Mouse (Mus musculus) layer of hippocampus, adult 9-10 months (tissue): Measurements from ENCODE around the gene Pcgf1.

Source experiments
- DNase-seq: peaks from one replicate; pipeline ENCODE4 v3.0.0; 2022; ENCODE audit warnings: low spot score

Pcgf1 gene

DNA sequence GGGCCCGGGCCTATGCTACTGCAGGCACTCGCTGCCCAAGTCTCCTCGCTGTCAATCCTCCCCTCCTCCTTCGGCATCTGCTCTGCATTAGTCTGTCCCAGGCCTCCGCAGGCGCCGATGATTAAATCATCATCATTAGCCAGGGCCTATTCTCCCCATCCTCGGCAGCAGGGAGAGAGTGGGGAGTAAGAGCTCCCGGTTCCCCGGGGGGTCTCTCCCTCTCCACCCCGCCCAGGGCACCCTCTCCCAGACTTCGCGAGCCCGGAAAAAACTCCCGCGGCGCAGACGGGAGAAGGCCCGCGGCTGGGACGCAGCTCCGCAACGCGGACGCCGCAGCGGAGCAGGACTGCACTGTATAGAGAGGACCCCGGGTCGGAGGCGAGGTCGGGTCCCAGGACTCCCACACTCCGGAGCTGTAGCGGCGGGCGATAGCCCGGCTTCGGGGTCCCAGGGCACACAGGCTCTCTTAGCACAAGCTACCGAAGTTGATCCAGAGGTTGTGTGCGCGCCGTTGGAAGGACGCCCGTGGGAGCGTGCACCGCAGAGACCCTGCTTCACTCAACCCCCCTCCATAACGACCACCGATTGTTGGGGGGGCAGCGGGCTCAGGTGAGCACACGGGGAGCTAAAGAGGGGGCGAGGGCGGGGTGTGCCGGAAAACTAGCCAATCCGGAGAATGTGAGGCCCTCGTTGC is at the start of gene Pcgf1:
TSS of gene Pcgf1 (plus strand) at position 240 of the 694 bp plus-strand sequence.
- peak; percentile 35 for DNase-seq

DNA sequence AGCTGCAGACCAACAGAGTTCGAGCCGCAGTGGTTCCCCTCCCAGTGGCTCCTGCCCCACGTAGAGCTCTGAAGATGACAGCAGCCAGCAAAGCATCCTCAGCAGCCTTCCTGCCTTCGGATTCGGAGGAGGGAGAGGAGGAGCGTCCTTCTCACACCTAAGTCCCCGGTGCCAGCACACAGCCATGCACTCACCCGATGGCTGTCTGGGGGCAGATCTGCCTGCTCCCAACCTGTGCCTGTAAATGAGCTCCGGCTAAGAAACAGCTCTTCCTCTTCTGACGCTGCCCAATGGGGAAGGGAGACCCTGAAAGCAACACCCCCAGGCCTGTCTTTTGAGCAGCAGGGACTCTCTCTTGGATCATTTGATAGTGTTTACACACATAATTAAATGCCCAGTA is 47.9 kb upstream of the Pcgf1 start:
- DNase-seq, result no peak

DNA sequence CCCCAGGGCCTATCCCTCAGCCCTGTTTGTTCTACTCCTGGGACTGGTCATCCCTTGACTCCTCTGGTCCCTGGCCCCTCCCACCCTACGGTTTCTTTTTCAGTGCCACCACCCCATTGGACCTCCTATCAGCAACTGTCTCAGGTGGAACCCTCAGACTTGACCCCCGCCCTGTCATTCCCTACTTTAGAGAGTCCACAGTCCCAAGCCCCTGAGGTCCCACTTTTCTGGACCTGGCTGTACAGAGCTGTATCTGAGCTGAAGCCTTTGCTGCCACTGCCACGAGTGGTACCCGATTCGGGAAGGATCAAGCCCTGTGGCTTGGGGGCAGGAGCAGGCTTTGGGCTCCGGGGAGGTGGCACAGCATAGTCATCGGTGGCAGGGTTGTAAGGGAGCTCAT is 46.6 kb upstream of the Pcgf1 start:
- DNase-seq, result no peak

DNA sequence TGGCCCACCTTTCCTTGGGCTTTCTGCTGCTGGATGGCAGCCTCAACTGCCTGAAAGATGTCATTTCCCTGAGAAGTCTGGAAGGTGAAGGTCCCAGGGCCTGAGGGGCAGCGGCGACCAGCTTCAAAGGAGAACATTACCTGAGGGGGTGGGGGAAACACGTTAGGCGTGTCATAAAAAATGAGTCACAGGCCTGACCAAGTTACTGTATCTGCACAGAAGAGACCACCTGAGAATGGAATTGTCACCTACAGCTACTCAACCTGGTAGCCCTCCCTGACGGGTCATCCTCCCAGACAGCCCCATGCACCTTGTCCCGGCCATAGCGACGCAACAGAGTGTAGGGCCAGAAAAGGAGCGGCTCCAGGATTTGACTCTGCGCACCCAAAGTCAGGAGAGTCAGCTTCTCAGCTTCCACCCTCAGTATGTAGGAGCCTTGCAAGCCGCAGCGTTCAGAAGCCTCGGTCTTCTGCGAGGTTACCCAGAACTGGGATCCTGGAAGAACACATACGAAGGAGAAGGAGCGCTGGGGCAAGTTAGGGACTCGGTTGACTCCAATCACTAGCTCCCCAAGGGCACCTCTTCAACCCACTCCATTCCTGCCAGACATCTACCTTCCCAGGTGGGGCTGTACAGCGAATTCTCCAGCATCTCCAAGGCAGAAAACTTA is 45.6 kb upstream of the Pcgf1 start:
- DNase-seq, result no peak

DNA sequence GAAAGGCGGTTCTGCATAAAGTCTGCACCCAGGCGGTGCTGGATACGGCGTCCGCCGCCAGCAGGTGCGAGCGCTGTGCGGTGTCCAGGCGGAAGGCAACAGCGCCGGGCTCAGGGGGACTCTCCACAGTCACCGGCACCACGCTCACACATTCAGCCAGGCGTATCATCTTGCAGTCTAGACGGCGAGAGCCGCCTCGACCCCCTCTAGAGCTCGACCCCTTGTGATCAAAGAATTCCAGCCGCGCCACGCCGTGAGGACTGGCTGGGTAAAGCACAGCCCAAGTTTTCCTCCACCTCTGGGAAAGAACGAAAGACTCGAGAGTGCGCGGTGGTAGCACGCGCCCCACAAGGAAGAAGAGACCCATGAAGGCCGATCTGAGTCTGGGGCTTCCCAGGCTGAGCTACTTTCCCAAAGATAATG is 44.9 kb upstream of the Pcgf1 start:
- no peak for DNase-seq

DNA sequence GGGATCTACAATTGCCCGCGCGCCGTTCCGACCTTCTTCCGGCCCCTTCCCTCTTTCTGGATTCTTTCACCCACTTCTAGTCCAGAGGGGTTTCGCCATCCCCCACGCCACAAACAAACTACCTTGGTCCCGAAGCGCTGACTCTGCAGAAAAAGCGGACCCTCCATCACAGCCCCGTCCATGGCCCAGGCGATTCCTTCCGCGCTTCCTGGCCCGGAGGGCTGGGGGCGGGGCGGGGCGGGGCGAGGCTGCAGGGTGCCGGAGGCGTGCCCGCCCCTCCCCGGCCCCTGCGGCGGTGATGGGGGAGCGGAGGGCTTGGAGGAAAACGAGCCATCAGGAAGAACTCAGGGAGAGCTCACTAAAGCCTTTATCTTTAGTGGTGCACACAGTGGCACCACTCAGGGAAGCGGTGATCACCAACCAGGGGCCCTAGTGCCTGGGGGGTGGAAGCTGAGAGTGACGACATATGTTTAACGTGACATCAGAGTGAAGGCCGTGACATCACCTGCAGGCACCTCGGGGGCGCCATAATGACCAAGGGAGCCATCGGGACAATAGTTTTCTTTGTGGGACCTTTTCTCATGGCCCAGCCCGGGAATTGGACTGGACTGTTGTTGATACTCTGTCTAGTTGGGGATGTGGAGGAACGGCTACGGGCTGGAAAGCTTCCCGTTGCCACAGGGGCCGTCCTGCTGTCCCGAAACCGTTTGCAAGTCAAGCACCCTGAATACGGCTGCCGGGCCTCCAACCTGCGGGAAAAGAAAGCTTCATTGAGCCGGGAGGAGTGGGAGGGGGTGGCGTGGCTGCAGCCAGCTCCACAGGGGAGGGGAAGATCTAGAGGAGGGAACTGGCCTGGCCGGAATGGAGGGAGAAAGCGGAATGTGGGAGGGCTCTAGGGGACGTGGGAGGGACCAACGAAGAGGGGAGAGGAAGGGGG is 44.2 kb upstream of the Pcgf1 start, which contains the start of the genes Dok1 and Loxl3:
TSS of gene Dok1 (minus strand) at position 223 of the 937 bp plus-strand sequence.
TSS of gene Loxl3 (plus strand) at position 925 of the 937 bp plus-strand sequence.
- DNase-seq, result no peak

DNA sequence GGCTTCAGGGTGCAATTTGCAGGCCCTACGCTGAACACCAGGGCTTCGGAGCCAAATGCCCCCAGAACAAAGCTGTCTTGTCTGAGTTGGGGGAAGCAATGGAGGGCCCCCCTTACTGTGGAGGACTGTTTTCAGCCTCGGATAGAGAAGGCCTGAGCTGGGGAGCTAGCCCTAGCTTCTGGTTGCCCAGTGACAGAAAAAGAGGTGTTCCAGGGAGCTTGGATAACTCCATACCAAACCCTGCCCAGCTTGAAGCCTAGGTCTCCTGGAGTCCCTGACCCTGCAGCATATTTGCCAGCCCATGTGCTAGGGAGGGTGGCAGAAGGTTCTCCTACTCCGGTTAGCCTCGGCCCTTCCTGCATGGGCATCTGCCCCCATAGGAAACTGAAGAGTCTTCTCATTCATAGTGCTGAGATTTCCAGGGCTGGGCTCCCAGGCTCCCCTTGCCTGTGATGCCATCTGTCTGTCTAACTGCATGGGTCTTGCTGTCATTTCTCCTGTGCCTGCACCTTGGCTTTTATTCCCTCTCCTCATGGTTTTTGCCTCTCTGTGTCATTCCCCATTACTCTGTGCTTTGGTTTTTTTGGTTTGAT is 43.1 kb upstream of the Pcgf1 start:
- DNase-seq, result no peak

DNA sequence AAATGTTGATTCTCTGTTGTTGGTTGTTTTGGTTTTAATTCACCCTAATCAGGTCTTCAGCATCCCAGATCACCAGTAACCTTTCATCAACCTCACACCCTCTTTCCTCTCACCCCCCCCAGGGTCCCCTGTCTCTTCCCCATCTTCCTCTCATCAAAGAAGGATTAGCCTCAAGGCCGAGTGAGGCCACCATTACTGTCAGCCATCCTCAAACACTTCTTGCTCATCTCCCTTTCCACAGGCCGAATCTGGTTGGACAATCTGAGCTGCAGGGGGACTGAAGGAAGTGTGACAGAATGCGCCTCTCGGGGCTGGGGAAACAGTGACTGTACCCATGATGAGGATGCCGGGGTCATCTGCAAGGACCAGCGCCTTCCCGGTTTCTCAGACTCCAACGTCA is 40.5 kb upstream of the Pcgf1 start:
- no peak for DNase-seq

DNA sequence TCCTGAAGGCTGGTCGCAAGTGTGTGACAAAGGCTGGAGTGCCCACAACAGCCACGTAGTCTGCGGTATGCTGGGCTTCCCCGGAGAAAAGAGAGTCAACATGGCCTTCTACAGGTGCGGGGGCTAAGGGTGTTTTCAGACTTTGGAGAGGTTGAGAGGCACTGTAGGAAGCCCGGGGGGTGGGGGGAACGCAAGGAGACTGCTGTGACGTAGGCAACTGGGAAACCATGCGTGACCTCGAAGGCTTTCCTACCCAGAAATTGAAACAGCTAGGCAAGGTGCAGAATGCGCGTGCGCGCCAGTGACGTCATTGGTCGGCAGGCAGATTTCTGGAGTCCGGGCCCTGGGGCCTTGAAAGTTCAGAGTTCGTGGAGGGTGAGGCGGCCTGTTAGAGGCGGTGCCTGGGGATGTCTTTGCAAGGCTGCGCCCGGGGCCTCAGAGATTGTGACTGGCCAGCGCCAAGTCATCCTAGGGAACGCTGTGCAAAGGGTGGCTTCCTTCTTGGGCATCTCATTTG is 39.1 kb upstream of the Pcgf1 start:
- DNase-seq, result peak; percentile 89

DNA sequence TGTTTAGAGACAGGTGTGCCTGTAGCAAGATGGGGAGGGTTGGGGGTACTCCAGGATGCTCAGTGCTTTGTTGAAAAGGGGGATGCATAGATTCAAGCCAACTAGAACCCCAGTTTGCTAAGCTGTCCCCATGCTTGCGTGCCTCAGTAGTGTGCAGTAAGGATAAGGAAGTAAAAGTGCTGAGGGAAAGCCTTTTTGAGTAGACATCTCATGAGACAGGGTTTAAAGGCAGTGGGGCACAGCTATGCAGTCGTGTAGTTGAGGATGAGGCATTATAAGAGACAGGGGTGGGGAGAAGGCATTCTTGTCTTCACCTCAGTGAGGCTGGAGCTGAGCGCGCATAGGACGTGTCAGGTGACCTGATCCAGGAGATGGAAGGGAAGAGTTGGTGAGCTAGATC is 37.1 kb upstream of the Pcgf1 start:
- no peak for DNase-seq

DNA sequence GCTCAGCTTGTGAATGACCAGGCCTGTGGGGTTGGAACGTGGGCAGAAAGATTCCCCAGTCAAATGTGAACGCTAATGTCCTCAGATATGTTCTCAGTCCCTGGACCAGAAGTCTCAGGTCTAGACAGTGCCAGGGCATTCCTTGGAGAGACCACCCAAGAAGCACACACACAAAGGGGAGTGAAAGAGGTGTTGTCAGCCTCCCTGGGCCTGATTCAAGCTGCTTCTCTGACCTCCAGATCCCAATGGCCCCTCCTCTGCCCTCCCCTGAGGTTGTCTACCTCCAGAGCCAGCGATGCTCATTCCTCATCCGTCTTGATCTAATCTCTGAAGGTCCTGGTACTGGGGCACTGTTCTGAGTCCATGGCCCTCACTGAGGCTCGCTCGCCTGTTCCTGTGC is 34.1 kb upstream of the Pcgf1 start:
- DNase-seq, result no peak

DNA sequence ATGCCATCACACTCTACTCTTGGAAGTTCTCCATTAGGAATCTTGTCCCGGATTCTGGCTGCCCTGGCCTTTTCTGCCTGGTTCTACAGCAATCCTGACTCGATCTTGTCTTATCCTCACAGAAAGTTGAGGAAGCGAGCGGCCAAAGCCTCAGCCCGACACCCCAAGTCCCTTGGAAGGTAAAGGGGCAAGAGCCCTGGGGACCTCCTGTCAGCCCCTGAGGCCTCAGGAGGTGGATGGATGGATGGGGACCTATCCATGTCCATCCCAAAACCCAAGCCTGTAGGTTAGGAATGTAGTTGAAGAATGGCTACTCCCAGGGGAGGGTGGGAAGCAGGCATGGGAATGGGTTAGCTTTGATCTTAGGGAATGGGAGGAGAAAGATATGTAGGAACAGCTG is 33.7 kb upstream of the Pcgf1 start:
- no peak for DNase-seq

DNA sequence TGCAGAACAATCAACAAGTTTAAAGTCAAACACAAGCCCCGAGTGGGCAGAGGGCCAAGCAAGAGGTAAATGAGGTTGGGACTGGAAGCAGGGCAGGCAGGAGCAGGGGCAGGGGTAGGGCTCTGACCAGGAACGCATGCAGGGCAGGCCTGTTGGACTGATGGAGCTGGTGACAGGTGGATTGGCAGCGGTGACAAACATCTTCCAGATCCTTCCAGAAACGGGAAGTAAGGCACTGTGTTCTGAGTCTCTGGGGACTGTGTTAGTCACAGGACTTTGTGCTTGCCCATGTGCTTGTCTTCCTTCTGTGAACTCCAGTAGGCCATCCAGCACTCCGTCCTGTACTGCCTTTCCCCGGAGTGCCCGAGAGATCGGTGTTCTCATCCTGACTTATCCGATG is 32.9 kb upstream of the Pcgf1 start:
- DNase-seq, result no peak

DNA sequence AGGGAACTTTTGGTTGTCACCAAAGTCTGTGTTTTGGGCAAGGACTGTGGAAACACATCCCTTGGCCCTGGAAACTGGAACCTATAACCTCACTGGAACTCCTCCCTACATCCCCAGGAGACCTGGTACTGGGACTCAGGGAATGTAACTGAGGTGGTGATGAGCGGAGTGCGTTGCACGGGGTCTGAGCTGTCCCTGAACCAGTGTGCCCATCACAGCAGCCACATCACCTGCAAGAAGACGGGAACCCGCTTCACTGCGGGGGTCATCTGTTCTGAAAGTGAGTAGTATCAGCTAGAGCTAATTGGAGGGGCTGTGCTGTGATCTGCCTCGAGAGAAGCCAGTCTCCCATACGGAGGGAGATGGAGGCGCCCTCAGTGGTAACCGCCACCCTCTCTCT is 28.3 kb upstream of the Pcgf1 start:
- no peak for DNase-seq

DNA sequence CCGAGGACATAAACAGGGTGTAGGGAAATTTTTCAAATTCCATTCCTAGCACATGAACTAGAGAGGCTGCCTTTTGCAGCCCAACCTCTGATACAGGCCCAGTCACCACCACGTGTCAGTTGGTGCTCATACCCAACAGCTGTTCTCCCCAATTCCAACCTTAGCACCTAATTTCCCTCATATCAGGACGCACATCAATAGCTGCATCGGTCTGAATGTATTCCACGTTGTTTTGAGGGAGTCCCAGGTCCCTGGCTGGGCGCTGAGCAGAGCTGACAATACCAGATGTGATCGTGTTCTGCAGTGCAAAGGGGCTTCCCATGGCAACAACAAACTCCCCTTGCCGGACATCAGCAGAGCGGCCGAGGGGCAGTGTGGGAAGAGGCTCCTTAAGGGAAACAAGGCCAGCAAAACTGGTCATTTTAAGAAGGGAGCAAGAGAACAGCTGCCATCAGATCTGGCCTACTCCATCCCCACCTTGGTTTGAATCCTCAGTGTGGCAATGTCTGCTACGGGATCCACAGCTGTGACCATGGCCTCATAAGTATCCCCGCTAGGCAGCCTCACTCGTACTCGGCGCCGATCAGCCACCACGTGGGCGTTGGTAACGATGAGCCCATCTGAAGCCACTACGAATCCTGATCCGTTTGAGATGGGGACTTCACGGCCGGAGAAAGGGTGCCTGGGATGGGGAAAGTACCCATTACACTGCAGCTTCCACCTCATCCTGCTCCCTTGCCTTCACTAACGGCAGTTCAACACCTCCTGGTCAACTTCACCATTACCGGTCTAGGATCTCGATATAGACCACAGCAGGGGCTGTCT is 24.3 kb upstream of the Pcgf1 start:
- no peak for DNase-seq

DNA sequence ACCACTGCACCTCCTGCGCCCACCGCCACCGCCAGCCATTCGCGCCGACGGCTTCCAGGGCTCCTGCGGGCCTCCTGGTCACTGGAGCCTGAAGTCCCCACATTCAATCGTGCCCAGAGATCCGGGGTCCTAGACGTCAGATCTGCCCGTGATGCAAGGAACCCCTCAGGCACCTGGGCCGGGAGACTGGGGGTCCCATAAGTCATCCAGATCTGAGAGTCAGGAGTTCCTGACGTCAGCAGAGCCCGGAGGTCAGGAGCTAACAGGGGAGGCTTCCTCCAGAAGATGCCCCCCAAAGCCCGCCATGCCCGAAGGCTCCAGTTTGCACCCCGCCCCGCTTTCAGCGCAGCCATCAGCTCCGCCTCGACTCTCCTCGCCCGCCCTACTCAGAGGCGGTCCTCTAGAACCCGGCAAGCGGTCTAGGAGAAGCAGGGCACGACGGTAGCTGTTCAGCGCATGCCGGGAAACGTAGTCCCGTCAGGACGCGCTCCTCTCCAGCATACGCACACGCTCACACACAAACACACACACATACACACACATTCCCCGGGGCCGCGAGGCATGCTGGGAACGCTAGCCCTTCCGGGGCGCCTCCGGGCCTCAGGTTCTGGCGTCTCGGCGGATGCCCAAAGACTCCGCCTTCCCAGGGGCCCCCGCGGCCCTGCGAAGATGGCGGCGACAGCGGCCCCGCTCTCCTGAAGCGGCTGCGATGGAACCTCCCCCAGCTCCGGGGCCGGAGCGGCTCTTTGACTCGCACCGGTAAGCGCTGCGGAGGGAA is 23.4 kb upstream of the Pcgf1 start, which contains the start of gene Aup1:
TSS of gene Aup1 (plus strand) at position 448 of the 778 bp plus-strand sequence.
- peak; percentile 93 for DNase-seq

DNA sequence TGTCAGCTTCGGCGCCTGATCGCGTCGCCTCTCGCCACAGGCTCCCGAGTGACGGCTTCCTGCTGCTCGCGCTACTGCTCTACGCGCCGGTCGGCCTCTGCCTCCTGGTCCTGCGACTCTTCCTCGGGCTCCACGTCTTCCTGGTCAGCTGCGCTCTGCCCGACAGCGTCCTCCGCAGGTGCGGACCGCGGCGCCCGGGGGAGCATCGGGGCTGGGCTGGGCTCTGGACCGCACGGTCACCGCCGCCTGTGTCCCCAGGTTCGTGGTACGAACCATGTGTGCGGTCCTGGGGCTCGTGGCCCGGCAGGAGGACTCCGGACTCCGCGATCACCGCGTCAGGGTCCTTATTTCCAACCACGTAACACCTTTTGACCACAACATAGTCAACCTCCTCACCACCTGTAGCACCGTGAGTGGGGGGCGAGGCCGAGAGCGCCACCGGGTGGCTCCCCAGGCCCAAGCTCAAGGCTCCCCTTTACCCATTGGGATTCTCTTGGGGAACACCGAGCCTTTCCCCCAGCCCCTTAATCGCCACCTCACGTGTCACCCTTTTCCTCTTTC is 22.7 kb upstream of the Pcgf1 start, which contains the start of gene Htra2:
TSS of gene Htra2 (minus strand) at position 403 of the 561 bp plus-strand sequence.
- no peak for DNase-seq

DNA sequence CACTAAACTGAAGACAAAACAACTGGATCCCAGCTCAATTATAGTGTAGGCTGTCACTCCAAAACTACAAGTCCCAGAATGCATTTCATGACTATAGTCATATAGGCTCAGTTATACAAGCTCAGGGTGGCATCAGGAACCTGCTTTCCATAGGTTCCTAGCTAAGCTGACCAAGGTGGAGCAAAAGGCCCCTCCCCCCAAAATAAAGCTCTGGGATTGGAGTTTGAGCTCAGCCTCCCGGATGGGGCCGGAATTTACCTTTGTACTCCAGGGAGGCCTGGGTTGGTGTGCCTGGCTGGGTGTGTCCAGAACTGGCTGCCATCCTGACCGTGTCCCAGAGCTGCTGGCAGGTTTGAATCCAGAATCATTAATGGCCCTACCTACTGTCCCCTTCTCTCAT is 19.9 kb upstream of the Pcgf1 start, which contains the start of gene Dqx1:
TSS of gene Dqx1 (plus strand) at position 55 of the 400 bp plus-strand sequence.
- no peak for DNase-seq

DNA sequence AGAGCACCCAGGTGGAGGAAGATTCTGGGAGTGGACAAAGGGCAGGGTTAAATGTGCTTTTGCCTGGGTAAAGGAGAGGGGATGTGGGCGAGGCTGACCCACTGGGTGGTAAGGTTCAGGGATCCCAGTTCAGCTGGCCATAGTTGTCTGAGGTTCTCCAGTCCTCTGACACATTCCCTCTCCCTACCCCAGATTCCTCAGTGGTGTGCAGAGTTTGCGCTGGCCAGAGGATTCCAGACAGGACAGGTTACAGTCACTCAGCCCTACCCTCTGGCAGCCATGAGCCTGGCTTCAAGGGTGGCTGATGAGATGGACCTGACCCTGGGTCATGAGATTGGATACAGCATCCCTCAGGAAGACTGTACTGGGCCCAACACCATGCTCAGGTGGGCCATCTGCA is 18.9 kb upstream of the Pcgf1 start:
- no peak for DNase-seq

DNA sequence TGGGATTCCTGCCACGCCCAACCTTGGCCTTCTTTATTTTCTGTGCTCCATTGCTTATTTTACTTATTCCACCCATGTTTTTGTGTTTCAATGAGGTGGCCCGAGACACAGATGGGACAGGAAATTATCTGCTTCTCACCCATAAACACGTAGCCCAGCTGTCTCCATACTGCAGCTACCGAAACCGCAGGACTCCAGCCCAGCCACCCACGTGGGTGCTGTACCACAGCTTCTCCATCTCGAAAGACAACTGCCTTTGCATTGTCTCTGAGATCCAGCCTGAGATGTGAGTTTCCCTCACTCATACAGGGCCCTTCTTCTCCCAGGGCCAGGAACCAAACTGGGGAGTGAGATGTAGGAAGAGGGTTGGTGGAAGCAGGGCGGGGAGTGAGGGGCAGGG is 11.7 kb upstream of the Pcgf1 start:
- no peak for DNase-seq
